Mouse (Mus musculus) embryonic facial prominence, embryonic 15.5 days (tissue): ENCODE measurements around the gene Igflr1. TPM values are rescaled to one million over a fixed set of nuclear protein-coding genes. Genes with fewer than 3 reads are reported as not detected.

Experiments
- ATAC-seq: fragments of 200-750 bp; cut with Nextera tagmentation; 2 replicates; pipeline ENCODE4 v1.8.0; 2017; ENCODE audit warnings: low read depth, moderate TSS enrichment; ENCODE audit not compliant: insufficient number of reproducible peaks, low FRiP score, low TSS enrichment
- H3K27ac ChIP-seq: fragments of 300-500 bp; sonication (generic); replicated peaks from 2 replicates; pipeline ENCODE4 v1.5.1; 2015; ENCODE audit warnings: mild to moderate bottlenecking, inconsistent platforms
- H3K27me3 ChIP-seq: fragments of 300-500 bp; sonication (generic); 2 replicates; pipeline ENCODE4 v1.6.1; 2015; ENCODE audit warnings: inconsistent platforms
- H3K36me3 ChIP-seq: fragments of 300-500 bp; sonication (generic); 2 replicates; pipeline ENCODE4 v1.6.1; 2015; ENCODE audit warnings: mild to moderate bottlenecking, inconsistent platforms
- H3K4me1 ChIP-seq: fragments of 300-500 bp; sonication (generic); 2 replicates; pipeline ENCODE4 v1.6.1; 2015; ENCODE audit warnings: inconsistent platforms
- H3K4me2 ChIP-seq: fragments of 300-500 bp; sonication (generic); replicated peaks from 2 replicates; pipeline ENCODE4 v1.6.1; 2015; ENCODE audit warnings: mild to moderate bottlenecking, inconsistent platforms
- H3K4me3 ChIP-seq: fragments of 300-500 bp; sonication (generic); replicated peaks from 2 replicates; pipeline ENCODE4 v1.5.1; 2015; ENCODE audit warnings: mild to moderate bottlenecking, inconsistent platforms
- H3K9ac ChIP-seq: fragments of 300-500 bp; sonication (generic); 2 replicates; pipeline ENCODE4 v1.6.1; 2015; ENCODE audit warnings: inconsistent platforms
- H3K9me3 ChIP-seq: fragments of 300-500 bp; sonication (generic); replicated peaks from 2 replicates; pipeline ENCODE4 v1.6.1; 2016; ENCODE audit warnings: inconsistent platforms
- WGBS: fragments of 180-500 bp; shearing (Covaris S2); methylation state at CpG from one replicate; pipeline ENCODE4 v1.1.7; 2015; 5-methylcytosine and 5-hydroxymethylcytosine counted together
- polyA plus RNA-seq: library from polyadenylated mRNA; unstranded; fragments of >200 nt; fragmentation: Nextera tagmentation; extraction: Ambion mirVana; gene quantifications from 2 replicates; pipeline ENCODE4 v1.2.1, GENCODE M21; 2015

Gene Igflr1
- polyA plus RNA-seq, 1 experiment from 2014 or later = 5.3 TPM

GRCm38 (mm10) chr7:30553810-30554584 is 11.2 kb upstream of the Igflr1 start:
- H3K4me3 ChIP-seq = peak overlapping the region; percentile 81
- H3K4me1 ChIP-seq = peaks cover 30% of the 10 kb centered on the region
- no peaks in the 10 kb centered on the region for H3K27me3 ChIP-seq
- peak overlapping the region; percentile 96 for H3K4me2 ChIP-seq
- WGBS = 86% methylated on average over 22 of the region's 22 CpGs
- H3K27ac ChIP-seq = peak overlapping the region; percentile 100; the same call in 1 of the 2 replicates
- ATAC-seq = no peak
- no peaks in the 10 kb centered on the region for H3K9me3 ChIP-seq
- peaks cover 30% of the 10 kb centered on the region for H3K36me3 ChIP-seq
- H3K9ac ChIP-seq = peak overlapping the region; percentile 59; the same call in 1 of the 2 replicates

- H3K4me2 ChIP-seq = no peak overlapping the region
- H3K27ac ChIP-seq = no peak overlapping the region
- H3K27me3 ChIP-seq = no peaks in the 10 kb centered on the region
- H3K36me3 ChIP-seq = peaks cover 30% of the 10 kb centered on the region
- no peak overlapping the region for H3K4me3 ChIP-seq
- ATAC-seq = no peak
- H3K4me1 ChIP-seq = peaks cover 38% of the 10 kb centered on the region
- 92% methylated on average over 18 of the region's 18 CpGs for WGBS
- no peaks in the 10 kb centered on the region for H3K9me3 ChIP-seq
- no peak overlapping the region for H3K9ac ChIP-seq
These were observed 8.2 kb upstream of the Igflr1 start for GRCm38 (mm10) chr7:30556894-30557536.

- peaks cover 36% of the 10 kb centered on the region for H3K4me1 ChIP-seq
- no peaks in the 10 kb centered on the region for H3K9me3 ChIP-seq
- H3K9ac ChIP-seq = no peak overlapping the region
- H3K27me3 ChIP-seq = no peaks in the 10 kb centered on the region
- WGBS = 87% methylated on average over 13 of the region's 13 CpGs
- ATAC-seq = no peak
- peaks cover 30% of the 10 kb centered on the region for H3K36me3 ChIP-seq
- H3K27ac ChIP-seq = no peak overlapping the region
- H3K4me2 ChIP-seq = peak overlapping the region; percentile 86
- H3K4me3 ChIP-seq = peak overlapping the region; percentile 74
These were observed 7.2 kb upstream of the Igflr1 start for GRCm38 (mm10) chr7:30557901-30558514.

- WGBS = 14% methylated on average over 12 of the region's 12 CpGs
- Histone ChIP-seq H3K9me3 (no peaks in the 10 kb centered on the region), H3K4me3 (peak overlapping the region; percentile 74), H3K4me1 (peaks cover 30% of the 10 kb centered on the region), H3K27me3 (no peaks in the 10 kb centered on the region), H3K36me3 (peaks cover 30% of the 10 kb centered on the region), H3K4me2 (peak overlapping the region; percentile 86), H3K27ac (peak overlapping the region; percentile 71), H3K9ac (peak overlapping the region; percentile 79)
- ATAC-seq = no peak
These were observed 6.4 kb upstream of the Igflr1 start for GRCm38 (mm10) chr7:30558656-30559442.

GRCm38 (mm10) chr7:30559443-30559954 is 5.7 kb upstream of the Igflr1 start, which contains the start of gene Lin37:
TSS of gene Lin37 (minus strand) at chr7:30559838.
- Histone ChIP-seq H3K4me1 (peaks cover 33% of the 10 kb centered on the region), H3K27ac (peak within 1 kb of the TSS; percentile 71), H3K9ac (peak within 1 kb of the TSS; percentile 79), H3K4me3 (peak within 1 kb of the TSS; percentile 74), H3K36me3 (peaks cover 28% of the 10 kb centered on the region), H3K27me3 (no peaks in the 10 kb centered on the region), H3K9me3 (no peaks in the 10 kb centered on the region), H3K4me2 (peak within 1 kb of the TSS; percentile 86)
- WGBS = under 1% methylated on average over 20 of the region's 20 CpGs
- ATAC-seq = peak; percentile 87

GRCm38 (mm10) chr7:30560296-30560695 is 4.9 kb upstream of the Igflr1 start:
- no peaks in the 10 kb centered on the region for H3K27me3 ChIP-seq
- H3K9me3 ChIP-seq = no peaks in the 10 kb centered on the region
- H3K4me3 ChIP-seq = no peak overlapping the region
- 67% methylated on average over 2 of the region's 2 CpGs for WGBS
- H3K36me3 ChIP-seq = peaks cover 23% of the 10 kb centered on the region
- H3K9ac ChIP-seq = 0 out of 2 replicates have a peak overlapping the region, but pooled peaks have one; percentile 2
- no peak for ATAC-seq
- peaks cover 33% of the 10 kb centered on the region for H3K4me1 ChIP-seq
- no peak overlapping the region for H3K27ac ChIP-seq
- peak overlapping the region; percentile 86; the same call in 1 of the 2 replicates for H3K4me2 ChIP-seq

- peak overlapping the region; percentile 55 for H3K9ac ChIP-seq
- H3K9me3 ChIP-seq = no peaks in the 10 kb centered on the region
- H3K4me3 ChIP-seq = peak overlapping the region; percentile 94
- H3K4me2 ChIP-seq = peak overlapping the region; percentile 81
- H3K27me3 ChIP-seq = no peaks in the 10 kb centered on the region
- H3K36me3 ChIP-seq = peaks cover 16% of the 10 kb centered on the region
- H3K27ac ChIP-seq = peak overlapping the region; percentile 98
- whole genome bisulfite sequencing = 1% methylated on average over 27 of the region's 27 CpGs
- no peak for ATAC-seq
- peaks cover 33% of the 10 kb centered on the region for H3K4me1 ChIP-seq
These were observed 2.6 kb upstream of the Igflr1 start for GRCm38 (mm10) chr7:30562526-30563116.

GRCm38 (mm10) chr7:30563117-30563905 is 1.9 kb upstream of the Igflr1 start, which contains the start of the genes U2af1l4, Gm49396 and Psenen:
TSS of gene U2af1l4 (plus strand) at chr7:30563301.
TSS of gene Gm49396 (plus strand) at chr7:30563344.
TSS of gene Psenen (minus strand) at chr7:30563627.
- Histone ChIP-seq H3K36me3 (peaks cover 19% of the 10 kb centered on the region), H3K4me3 (peak within 1 kb of the TSS; percentile 94), H3K27ac (peak within 1 kb of the TSS; percentile 98), H3K27me3 (no peaks in the 10 kb centered on the region), H3K9me3 (no peaks in the 10 kb centered on the region), H3K4me1 (peaks cover 28% of the 10 kb centered on the region), H3K9ac (peak within 1 kb of the TSS; percentile 86), H3K4me2 (peak within 1 kb of the TSS; percentile 81)
- under 1% methylated on average over 45 of the region's 45 CpGs for WGBS
- peak; percentile 90 for ATAC-seq

GRCm38 (mm10) chr7:30563906-30564280 is 1.3 kb upstream of the Igflr1 start:
- Histone ChIP-seq H3K9ac (peak overlapping the region; percentile 86), H3K4me2 (peak overlapping the region; percentile 74), H3K27me3 (no peaks in the 10 kb centered on the region), H3K27ac (peak overlapping the region; percentile 98), H3K9me3 (no peaks in the 10 kb centered on the region), H3K4me1 (peaks cover 22% of the 10 kb centered on the region; the same call in 1 of the 2 replicates), H3K36me3 (peaks cover 25% of the 10 kb centered on the region), H3K4me3 (peak overlapping the region; percentile 94)
- ATAC-seq = no peak
- 25% methylated on average over 6 of the region's 6 CpGs for WGBS
